Mouse (Mus musculus): Measurements from ENCODE around the gene Cdk19. TPM values are rescaled to one million over a fixed set of nuclear protein-coding genes. Genes with fewer than 3 reads are reported as not detected.

Cdk19 gene
- total and polyA plus RNA-seq, 3 experiments, result 2.8 to 8.2 TPM; not detected in 1

- Histone ChIP-seq H3K27ac (ENCODE audit: control insufficient read depth, low read depth, low read length) (no peak overlapping the region), H3K4me3 (ENCODE audit: control insufficient read depth in 1 of 2, insufficient read depth in 1 of 2, low read depth in 2 of 2, low read length in 2 of 2) (no peak overlapping the region), H3K4me1 (ENCODE audit: control insufficient read depth in 1 of 2, insufficient read depth in 2 of 2, low read length in 2 of 2) (peaks cover 0 to 3% of the 10 kb centered on the region in 2 experiments), H3K36me3 (ENCODE audit: control insufficient read depth in 1 of 2, insufficient read depth in 2 of 2, low read length in 2 of 2) (peaks cover 0 to 6% of the 10 kb centered on the region in 2 experiments; a peak in 2 of 4 replicates), H3K27me3 (ENCODE audit: control insufficient read depth in 1 of 2, insufficient read depth in 2 of 2, low read length in 2 of 2) (no peaks in the 10 kb centered on the region), H3K9me3 (replicated peaks; ENCODE audit: insufficient read depth, low read length) (no peaks in the 10 kb centered on the region), H3K9ac (ENCODE audit: control insufficient read depth, low read depth, low read length, poor library complexity, severe bottlenecking) (no peak overlapping the region), H3K79me2 (ENCODE audit: control insufficient read depth, insufficient read depth, low read length, poor library complexity) (peaks cover 2% of the 10 kb centered on the region; the same call in 1 of the 2 replicates)
- TF ChIP-seq TCF12 (IDR thresholded peaks at IDR 0.05; ENCODE audit: low read depth, low read length), result no peak
- no peak for TF ChIP-seq TAL1 (IDR thresholded peaks at IDR 0.05; ENCODE audit: low read length)
- no peak for TF ChIP-seq MXI1 (IDR thresholded peaks at IDR 0.05; ENCODE audit: low read depth, low read length)
- no peak for TF ChIP-seq MAFK (IDR thresholded peaks at IDR 0.05; ENCODE audit: borderline replicate concordance, low read depth, low read length)
- no peak for TF ChIP-seq HCFC1 (IDR thresholded peaks at IDR 0.05; ENCODE audit: low read depth, low read length)
- TF ChIP-seq NELFE (IDR thresholded peaks at IDR 0.05; ENCODE audit: low read depth, low read length), result no peak
- no peak for TF ChIP-seq ZKSCAN1 (IDR thresholded peaks at IDR 0.05; ENCODE audit: low read depth, low read length)
- TF ChIP-seq POLR2A (IDR thresholded peaks at IDR 0.05; ENCODE audit: control insufficient read depth in 1 of 2, insufficient read depth in 1 of 2, low read depth in 1 of 2, low read length in 2 of 2, poor library complexity in 1 of 2), result no peak
- no peak for TF ChIP-seq ZNF384 (IDR thresholded peaks at IDR 0.05; ENCODE audit: low read depth, low read length)
- no peak for TF ChIP-seq ELF1 (IDR thresholded peaks at IDR 0.05; ENCODE audit: low read depth, low read length)
- no peak for TF ChIP-seq E2F4 (IDR thresholded peaks at IDR 0.05; ENCODE audit: borderline replicate concordance, low read depth, low read length)
- no peak for TF ChIP-seq RCOR1 (IDR thresholded peaks at IDR 0.05; ENCODE audit: low read depth, low read length)
- no peak for TF ChIP-seq MYB (IDR thresholded peaks at IDR 0.05; ENCODE audit: low read depth, low read length)
- no peak for TF ChIP-seq USF1 (IDR thresholded peaks at IDR 0.05; ENCODE audit: low read depth, low read length)
- no peak for DNase-seq (ENCODE audit: low read depth, low spot score)
Observed at GRCm38 (mm10) chr10:40359131-40359530, 19.8 kb downstream of the Cdk19 start.

- no peak overlapping the region for H3K4me3 ChIP-seq (ENCODE audit: control insufficient read depth in 1 of 2, insufficient read depth in 1 of 2, low read depth in 2 of 2, low read length in 2 of 2)
- TF ChIP-seq RCOR1 (IDR thresholded peaks at IDR 0.05; ENCODE audit: low read depth, low read length), result no peak
- 0 out of 2 replicates have a peak, but pooled peaks have one; percentile 16 for TF ChIP-seq CHD2 (IDR thresholded peaks at IDR 0.05; ENCODE audit: low read length)
- TF ChIP-seq TBP (IDR thresholded peaks at IDR 0.05; ENCODE audit: low read depth, low read length), result no peak
- TF ChIP-seq MAZ (IDR thresholded peaks at IDR 0.05; ENCODE audit: low read depth, low read length), result peak; percentile 52; the same call in 1 of the 2 replicates
- 0 out of 4 replicates have a peak, but pooled peaks of 1 of the 2 experiments have one; percentile 26 for TF ChIP-seq EP300 (IDR thresholded peaks at IDR 0.05; ENCODE audit: low read depth in 1 of 2, low read length in 2 of 2)
- H3K27me3 ChIP-seq (ENCODE audit: control insufficient read depth in 1 of 2, insufficient read depth in 2 of 2, low read length in 2 of 2), result no peaks in the 10 kb centered on the region
- DNase-seq (ENCODE audit: low read depth, low spot score), result peak; percentile 12
- peaks cover 0 to 6% of the 10 kb centered on the region in 2 experiments; a peak in 2 of 4 replicates for H3K36me3 ChIP-seq (ENCODE audit: control insufficient read depth in 1 of 2, insufficient read depth in 2 of 2, low read length in 2 of 2)
- H3K4me1 ChIP-seq (ENCODE audit: control insufficient read depth in 1 of 2, insufficient read depth in 2 of 2, low read length in 2 of 2), result peaks cover 0 to 3% of the 10 kb centered on the region in 2 experiments
- H3K27ac ChIP-seq (ENCODE audit: control insufficient read depth, low read depth, low read length), result no peak overlapping the region
- no peak overlapping the region for H3K9ac ChIP-seq (ENCODE audit: control insufficient read depth, low read depth, low read length, poor library complexity, severe bottlenecking)
- no peaks in the 10 kb centered on the region for H3K9me3 ChIP-seq (replicated peaks; ENCODE audit: insufficient read depth, low read length)
- no peaks in the 10 kb centered on the region for H3K79me2 ChIP-seq (ENCODE audit: control insufficient read depth, insufficient read depth, low read length, poor library complexity)
Observed at GRCm38 (mm10) chr10:40363004-40363403, 23.6 kb downstream of the Cdk19 start.
